Mouse (Mus musculus): ENCODE measurements around the gene Phf7.

Phf7 gene

DNA sequence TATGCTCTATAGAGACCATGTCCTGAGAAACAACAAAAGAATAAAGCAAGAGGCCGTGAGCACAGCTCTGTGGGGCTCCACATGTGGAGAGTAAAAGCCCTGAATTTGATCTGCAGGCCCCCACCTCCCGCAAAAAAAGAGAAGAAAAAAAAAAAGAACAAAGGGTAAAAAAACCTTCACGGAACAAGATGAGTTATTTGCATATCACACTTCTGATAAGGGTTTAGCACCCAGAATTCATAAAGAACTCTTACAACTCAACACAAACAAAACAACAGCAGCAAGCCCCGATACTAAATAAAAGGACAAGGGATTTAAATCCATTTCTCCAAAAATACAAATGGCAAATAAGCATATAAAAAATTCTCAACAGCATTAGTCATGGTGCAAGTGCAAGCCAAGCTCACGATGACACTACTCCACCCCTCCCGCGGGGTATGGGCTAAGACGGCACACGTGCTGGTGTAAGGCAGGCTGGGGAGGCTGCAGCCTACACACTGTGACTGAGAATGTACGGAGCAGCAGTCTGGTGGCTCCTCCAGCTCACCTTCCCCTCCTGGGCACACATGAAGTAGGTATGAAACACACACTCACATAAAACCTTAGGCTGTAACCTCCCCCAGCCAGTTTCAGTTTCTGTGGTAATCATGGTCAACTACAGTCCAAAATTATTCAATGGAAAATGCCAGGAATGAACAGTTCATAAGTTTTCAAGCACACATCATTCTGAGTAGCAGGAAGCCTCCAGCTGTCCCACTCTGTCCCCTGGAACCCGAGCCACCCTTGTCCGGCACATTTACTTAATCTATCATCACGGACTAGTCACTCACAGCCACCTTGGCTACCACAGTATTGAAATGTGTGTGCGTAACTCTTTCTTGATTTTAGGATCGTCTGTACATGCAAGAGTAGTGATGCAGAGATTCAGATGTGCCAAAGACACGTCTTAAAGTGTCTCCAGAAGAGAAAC, 53.3 kb downstream of the Phf7 start:
- peak; percentile 74 for DNase-seq (ENCODE audit: low read depth, low spot score)

- peak; percentile 82 for DNase-seq (ENCODE audit: low read depth, low spot score)
Measured at GRCm38 (mm10) chr14:31195968-31196367, 55.1 kb downstream of the Phf7 start.

DNA sequence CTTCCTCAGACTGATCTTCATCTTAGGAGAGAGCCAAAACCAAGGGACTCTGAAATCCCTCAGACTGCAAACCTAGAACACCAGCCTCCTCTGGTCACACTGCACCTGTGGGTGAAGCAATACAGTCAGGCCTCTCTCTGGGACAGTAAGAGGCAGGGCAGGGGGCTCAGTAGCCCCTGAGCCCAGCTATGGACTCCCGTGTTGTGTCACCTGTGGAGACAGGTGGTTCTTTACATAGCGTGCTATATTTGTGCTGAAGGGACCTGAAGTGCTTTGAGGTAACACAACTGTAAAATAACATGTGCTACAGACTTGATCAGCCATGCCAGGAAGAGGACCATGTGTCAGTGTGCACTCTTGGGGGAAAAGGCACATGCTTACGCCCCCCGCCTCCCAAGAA, 55.6 kb downstream of the Phf7 start:
- no peak for DNase-seq (ENCODE audit: low read depth, low spot score)

- peak; percentile 58 for DNase-seq (ENCODE audit: low read depth, low spot score)
Measured at GRCm38 (mm10) chr14:31194891-31195513, 56.1 kb downstream of the Phf7 start.

GRCm38 (mm10) chr14:31194441-31194840, 56.7 kb downstream of the Phf7 start:
- peak; percentile 48 for DNase-seq (ENCODE audit: low read depth, low spot score)

DNA sequence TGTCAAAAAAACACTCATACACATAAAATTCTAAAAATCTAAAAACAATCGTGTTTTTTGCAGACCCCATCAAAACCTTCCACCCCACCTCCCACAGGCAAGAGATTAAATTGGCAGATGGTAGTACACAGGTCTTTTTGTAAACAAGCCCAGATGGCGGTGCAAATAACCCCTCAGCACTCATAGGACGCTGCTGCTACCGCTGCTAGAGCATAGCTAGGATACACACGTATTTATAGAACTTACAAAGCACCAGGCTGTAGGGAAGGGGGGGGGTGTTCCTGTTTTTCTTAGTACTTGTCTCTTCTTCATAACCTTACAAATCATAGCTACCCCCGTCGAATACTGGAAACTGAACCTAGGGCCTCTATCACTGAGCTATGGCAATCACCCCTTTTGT, 57.3 kb downstream of the Phf7 start:
- no peak for DNase-seq (ENCODE audit: low read depth, low spot score)

DNA sequence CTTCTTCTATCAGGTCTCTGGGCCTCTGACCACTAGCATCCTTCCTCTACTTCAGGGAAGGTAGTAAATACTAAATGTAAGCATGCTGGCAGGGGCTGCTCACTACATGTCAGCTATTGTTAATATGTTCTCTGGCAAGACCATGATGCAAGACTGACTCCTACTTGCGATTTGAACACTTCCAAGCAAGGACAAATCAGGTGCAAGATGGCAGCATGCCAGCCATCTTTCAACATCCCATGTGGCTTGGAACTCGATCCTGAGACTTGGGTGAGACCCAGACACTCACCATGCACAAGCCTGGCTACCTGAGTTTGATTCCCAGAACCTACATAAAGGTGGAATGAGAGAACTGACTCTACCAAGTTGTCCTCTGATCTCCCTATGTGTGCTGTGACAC, 59.2 kb downstream of the Phf7 start:
- no peak for DNase-seq (ENCODE audit: low read depth, low spot score)

- no peak for DNase-seq (ENCODE audit: low read depth, low spot score)
Measured at GRCm38 (mm10) chr14:31189348-31189747, 61.8 kb downstream of the Phf7 start.

GRCm38 (mm10) chr14:31188771-31189181, 62.3 kb downstream of the Phf7 start:
- DNase-seq (ENCODE audit: low read depth, low spot score), result no peak
